Mouse (Mus musculus): ENCODE measurements around the gene H3f3b.

DNA sequence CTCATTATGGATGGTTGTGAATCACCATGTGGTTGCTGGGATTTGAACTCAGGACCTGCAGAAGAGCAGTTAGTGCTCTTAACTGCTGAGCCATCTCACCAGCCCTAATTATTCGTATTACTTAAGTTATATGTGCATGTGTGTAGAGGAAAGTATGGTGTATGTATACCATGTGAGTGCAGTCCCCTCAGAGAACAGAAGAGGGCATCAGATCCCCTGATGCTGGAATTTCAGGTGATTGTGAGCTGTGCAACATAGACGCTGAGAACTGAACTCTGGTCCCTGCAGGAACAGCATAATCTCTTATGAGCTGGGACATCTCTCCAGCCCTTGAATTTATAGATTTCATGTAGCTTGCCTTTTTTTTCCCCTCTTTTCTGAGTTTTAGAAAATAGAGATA, 14.1 kb upstream of the H3f3b start:
- no peak for TF ChIP-seq CTCF (IDR thresholded peaks at IDR 0.05; ENCODE audit: low read depth, low read length)
- TF ChIP-seq POLR2A (IDR thresholded peaks at IDR 0.05; ENCODE audit: extremely low read depth, insufficient read depth, low read length), result no peak

All from liver, adult 2 months (tissue).